Mouse (Mus musculus): ENCODE results near the gene Klk1b8. TPM values are rescaled to one million over a fixed set of nuclear protein-coding genes. Genes with fewer than 3 reads are reported as not detected.
"Not testable (repeated sequence)": the region's sequence is repeated elsewhere in the genome, so short reads cannot be mapped to it uniquely, and the experiment has no call there.

Klk1b8 gene
- polyA plus RNA-seq, 1 experiment from 2014 or later, result not detected

GRCm38 (mm10) chr7:43967612-43968011 lies 17.1 kb downstream of the Klk1b8 start:
- Histone ChIP-seq H3K9ac (ENCODE audit: low read depth, low read length) (no peak overlapping the region), H3K27ac (ENCODE audit: low read depth, low read length) (no peak overlapping the region), H3K4me2 (ENCODE audit: low read length) (no peak overlapping the region), H3K9me3 (ENCODE audit: control insufficient read depth, low read length) (no peaks in the 10 kb centered on the region), H3K4me1 (ENCODE audit: control insufficient read depth, insufficient read depth, low read depth, low read length) (no peaks in the 10 kb centered on the region), H3K4me3 (ENCODE audit: low read length) (no peak overlapping the region), H3K36me3 (ENCODE audit: control insufficient read depth, insufficient read depth, low read length) (no peaks in the 10 kb centered on the region), H3K27me3 (replicated peaks; ENCODE audit: control insufficient read depth, insufficient read depth, low read length) (no peaks in the 10 kb centered on the region)
- WGBS, result 88% methylated on average over 2 of the region's 2 CpGs
- ATAC-seq, result no peak

- ATAC-seq; H3K4me3 ChIP-seq (ENCODE audit: low read length): not testable (repeated sequence)
- 95% methylated on average over 1 of the region's 1 CpGs for WGBS
Measured at GRCm38 (mm10) chr7:43975761-43976160, 25.3 kb downstream of the Klk1b8 start, which contains the start of gene Klk1b9. Gene Klk1b9 (plus strand): TSS chr7:43976061.

GRCm38 (mm10) chr7:43985657-43986056 lies 35.2 kb downstream of the Klk1b8 start:
- no peaks in the 10 kb centered on the region for H3K9me3 ChIP-seq (ENCODE audit: control insufficient read depth, low read length)
- no peaks in the 10 kb centered on the region for H3K27me3 ChIP-seq (replicated peaks; ENCODE audit: control insufficient read depth, insufficient read depth, low read length)
- no peak overlapping the region for H3K4me3 ChIP-seq (ENCODE audit: low read length)
- H3K4me1 ChIP-seq (ENCODE audit: control insufficient read depth, insufficient read depth, low read depth, low read length), result no peaks in the 10 kb centered on the region
- H3K27ac ChIP-seq (ENCODE audit: low read depth, low read length), result no peak overlapping the region
- H3K9ac ChIP-seq (ENCODE audit: low read depth, low read length), result no peak overlapping the region
- H3K4me2 ChIP-seq (ENCODE audit: low read length), result no peak overlapping the region
- no peak for ATAC-seq
- H3K36me3 ChIP-seq (ENCODE audit: control insufficient read depth, insufficient read depth, low read length), result no peaks in the 10 kb centered on the region

More at GRCm38 (mm10) chr7:43975761-43976160, 25.3 kb downstream of the Klk1b8 start, which contains the start of gene Klk1b9:
- not testable (repeated sequence) for H3K4me1 ChIP-seq (ENCODE audit: control insufficient read depth, insufficient read depth, low read depth, low read length); H3K9me3 ChIP-seq (ENCODE audit: control insufficient read depth, low read length); H3K4me2 ChIP-seq (ENCODE audit: low read length); H3K27me3 ChIP-seq (replicated peaks; ENCODE audit: control insufficient read depth, insufficient read depth, low read length); H3K9ac ChIP-seq (ENCODE audit: low read depth, low read length); H3K27ac ChIP-seq (ENCODE audit: low read depth, low read length); H3K36me3 ChIP-seq (ENCODE audit: control insufficient read depth, insufficient read depth, low read length)

- H3K4me2 ChIP-seq (ENCODE audit: low read length); H3K36me3 ChIP-seq (ENCODE audit: control insufficient read depth, insufficient read depth, low read length); H3K27me3 ChIP-seq (replicated peaks; ENCODE audit: control insufficient read depth, insufficient read depth, low read length); H3K4me3 ChIP-seq (ENCODE audit: low read length); H3K9ac ChIP-seq (ENCODE audit: low read depth, low read length); H3K4me1 ChIP-seq (ENCODE audit: control insufficient read depth, insufficient read depth, low read depth, low read length); ATAC-seq; H3K27ac ChIP-seq (ENCODE audit: low read depth, low read length); H3K9me3 ChIP-seq (ENCODE audit: control insufficient read depth, low read length): not testable (repeated sequence)
- WGBS, result 76% methylated on average over 1 of the region's 1 CpGs
Measured at GRCm38 (mm10) chr7:43994821-43995220, 44.4 kb downstream of the Klk1b8 start.

- ATAC-seq; H3K36me3 ChIP-seq (ENCODE audit: control insufficient read depth, insufficient read depth, low read length); H3K4me1 ChIP-seq (ENCODE audit: control insufficient read depth, insufficient read depth, low read depth, low read length); H3K27me3 ChIP-seq (replicated peaks; ENCODE audit: control insufficient read depth, insufficient read depth, low read length); H3K9ac ChIP-seq (ENCODE audit: low read depth, low read length); H3K4me3 ChIP-seq (ENCODE audit: low read length); H3K27ac ChIP-seq (ENCODE audit: low read depth, low read length); H3K4me2 ChIP-seq (ENCODE audit: low read length); H3K9me3 ChIP-seq (ENCODE audit: control insufficient read depth, low read length): not testable (repeated sequence)
- WGBS, result 84% methylated on average over 4 of the region's 4 CpGs
Measured at GRCm38 (mm10) chr7:43995577-43995976, 45.1 kb downstream of the Klk1b8 start, which contains the start of gene Klk1b11. Gene Klk1b11 (plus strand): TSS chr7:43995877.

Other genes with a start within 250 kb of the Klk1b8 start
- gene Klk13, start 238.1 kb upstream of the Klk1b8 start, polyA plus RNA-seq (2015; fragmentation: Nextera tagmentation; extraction: Ambion mirVana), result 0.16 TPM in 2 replicates
- gene Klk12, start 181.8 kb upstream of the Klk1b8 start, polyA plus RNA-seq (2015; fragmentation: Nextera tagmentation; extraction: Ambion mirVana), result not detected in 2 replicates
- gene Klk11, start 176.1 kb upstream of the Klk1b8 start, polyA plus RNA-seq (2015; fragmentation: Nextera tagmentation; extraction: Ambion mirVana), result 0.20 TPM in 1 of 2 replicates, not detected in the other
- 0.21 and 0.30 TPM in 2 replicates for gene Klk10, start 169.6 kb upstream of the Klk1b8 start, polyA plus RNA-seq (2015; fragmentation: Nextera tagmentation; extraction: Ambion mirVana)
- gene Klk9, start 158.8 kb upstream of the Klk1b8 start, polyA plus RNA-seq (2015; fragmentation: Nextera tagmentation; extraction: Ambion mirVana), result 0.10 and 0.31 TPM in 2 replicates
- 11.3 and 13.3 TPM in 2 replicates for gene Klk8, start 153.1 kb upstream of the Klk1b8 start, polyA plus RNA-seq (2015; fragmentation: Nextera tagmentation; extraction: Ambion mirVana)
- not detected in 2 replicates for gene Klk7, start 139.4 kb upstream of the Klk1b8 start, polyA plus RNA-seq (2015; fragmentation: Nextera tagmentation; extraction: Ambion mirVana)
- gene Klk6, start 126.2 kb upstream of the Klk1b8 start, polyA plus RNA-seq (2015; fragmentation: Nextera tagmentation; extraction: Ambion mirVana), result not detected in 2 replicates
- gene Klk5, start 108.7 kb upstream of the Klk1b8 start, polyA plus RNA-seq (2015; fragmentation: Nextera tagmentation; extraction: Ambion mirVana), result not detected in 2 replicates
- gene Klk4, start 69.5 kb upstream of the Klk1b8 start, polyA plus RNA-seq (2015; fragmentation: Nextera tagmentation; extraction: Ambion mirVana), result 4.4 and 4.5 TPM in 2 replicates
- gene Klk15, start 16.9 kb upstream of the Klk1b8 start, polyA plus RNA-seq (2015; fragmentation: Nextera tagmentation; extraction: Ambion mirVana), result not detected in 2 replicates
- gene Klk1b1, start 16.1 kb downstream of the Klk1b8 start, polyA plus RNA-seq (2015; fragmentation: Nextera tagmentation; extraction: Ambion mirVana), result not detected in 2 replicates
- gene Klk1b9, start 25.4 kb downstream of the Klk1b8 start, polyA plus RNA-seq (2015; fragmentation: Nextera tagmentation; extraction: Ambion mirVana), result not detected in 2 replicates
- gene Klk1b11, start 45.2 kb downstream of the Klk1b8 start, polyA plus RNA-seq (2015; fragmentation: Nextera tagmentation; extraction: Ambion mirVana), result not detected in 2 replicates
- not detected in 2 replicates for gene Klk1b26, start 61.5 kb downstream of the Klk1b8 start, polyA plus RNA-seq (2015; fragmentation: Nextera tagmentation; extraction: Ambion mirVana)
- gene Klk1b27, start 101.6 kb downstream of the Klk1b8 start, polyA plus RNA-seq (2015; fragmentation: Nextera tagmentation; extraction: Ambion mirVana), result 0.24 TPM in 1 of 2 replicates, not detected in the other
- not detected in 2 replicates for gene Klk1b21, start 151.7 kb downstream of the Klk1b8 start, polyA plus RNA-seq (2015; fragmentation: Nextera tagmentation; extraction: Ambion mirVana)
- gene Klk1b22, start 162.0 kb downstream of the Klk1b8 start, polyA plus RNA-seq (2015; fragmentation: Nextera tagmentation; extraction: Ambion mirVana), result not detected in 2 replicates
- not detected in 2 replicates for gene Klk1b16, start 186.1 kb downstream of the Klk1b8 start, polyA plus RNA-seq (2015; fragmentation: Nextera tagmentation; extraction: Ambion mirVana)
- not detected in 2 replicates for gene Klk1b24, start 237.6 kb downstream of the Klk1b8 start, polyA plus RNA-seq (2015; fragmentation: Nextera tagmentation; extraction: Ambion mirVana)
- gene Klk1b3, start 247.5 kb downstream of the Klk1b8 start, polyA plus RNA-seq (2015; fragmentation: Nextera tagmentation; extraction: Ambion mirVana), result not detected in 2 replicates